Mouse (Mus musculus) liver, adult 2 months (tissue): ENCODE measurements at regions not wholly inside any gene's neighbourhood (a gene's known extent, or its start where the extent isn't known, plus 50 kb on each side); places are given as distances from the start of the nearest gene placed in this dataset.
A peak's percentile ranks its signal among the peaks of the same experiment; 100 is the strongest.

ENCODE experiments used
- DNase-seq: peaks from one replicate; pipeline ENCODE4 v3.0.0-alpha.2; 2011; ENCODE audit warnings: low read depth, low spot score; ENCODE audit errors: extremely low read depth
- H3K27ac ChIP-seq: fragments of 200-500 bp; replicated peaks from 2 replicates; pipeline ENCODE4 v1.5.1; 2012; ENCODE audit warnings: low read depth, mild to moderate bottlenecking, control low read depth, inconsistent platforms, low read length; ENCODE audit not compliant: insufficient read depth
- H3K27me3 ChIP-seq: fragments of 200-500 bp; 2 replicates; pipeline ENCODE4 v1.6.1; 2012; ENCODE audit warnings: mild to moderate bottlenecking, moderate library complexity, low read length, inconsistent platforms; ENCODE audit not compliant: control insufficient read depth, insufficient read depth
- H3K36me3 ChIP-seq: fragments of 200-500 bp; 2 replicates; pipeline ENCODE4 v1.6.1; 2012; ENCODE audit warnings: low read length, inconsistent platforms; ENCODE audit not compliant: control insufficient read depth, insufficient read depth
- H3K4me1 ChIP-seq: fragments of 200-500 bp; 2 replicates; pipeline ENCODE4 v1.6.1; 2011; ENCODE audit warnings: low read length; ENCODE audit not compliant: control insufficient read depth, insufficient read depth
- H3K4me3 ChIP-seq: fragments of 200-500 bp; 2 replicates; pipeline ENCODE4 v1.5.1; 2011; ENCODE audit warnings: low read depth, mild to moderate bottlenecking, control low read depth, low read length, moderate library complexity; ENCODE audit not compliant: insufficient read depth
- H3K79me2 ChIP-seq: fragments of 200-500 bp; 2 replicates; pipeline ENCODE4 v1.6.1; 2012; ENCODE audit warnings: inconsistent platforms, mild to moderate bottlenecking, low read length, moderate library complexity; ENCODE audit not compliant: control insufficient read depth, insufficient read depth
- H3K9ac ChIP-seq: fragments of 200-500 bp; 2 replicates; pipeline ENCODE4 v1.6.1; 2012; ENCODE audit warnings: low read depth, mild to moderate bottlenecking, control low read depth, inconsistent platforms, low read length
- CTCF ChIP-seq: fragments of 200-500 bp; IDR thresholded peaks from 2 replicates; pipeline ENCODE4 v1.5.1; 2011; ENCODE audit warnings: low read depth, low read length, control low read depth
- POLR2A ChIP-seq: fragments of 200-500 bp; IDR thresholded peaks from 2 replicates; pipeline ENCODE4 v1.6.1; 2011; ENCODE audit warnings: low read length, control low read depth; ENCODE audit not compliant: insufficient read depth; ENCODE audit errors: extremely low read depth
- WGBS: fragments of 180-500 bp; shearing (Covaris S2); methylation state at CpG from one replicate; pipeline ENCODE4 v1.1.7; 2018; 5-methylcytosine and 5-hydroxymethylcytosine counted together

GRCm38 (mm10) chr2:72763454-72763853 lies 216.8 kb downstream of the Sp3 start:
- Histone ChIP-seq H3K4me1 (no peaks in the 10 kb centered on the region; the same call in 1 of the 2 replicates), H3K79me2 (no peaks in the 10 kb centered on the region), H3K4me3 (no peak overlapping the region), H3K9ac (no peak overlapping the region), H3K27me3 (no peaks in the 10 kb centered on the region), H3K27ac (no peak overlapping the region), H3K36me3 (no peaks in the 10 kb centered on the region)
- 90% methylated on average over 5 of the region's 5 CpGs for WGBS
- no peak for TF ChIP-seq CTCF
- no peak for TF ChIP-seq POLR2A
- no peak for DNase-seq

DNA sequence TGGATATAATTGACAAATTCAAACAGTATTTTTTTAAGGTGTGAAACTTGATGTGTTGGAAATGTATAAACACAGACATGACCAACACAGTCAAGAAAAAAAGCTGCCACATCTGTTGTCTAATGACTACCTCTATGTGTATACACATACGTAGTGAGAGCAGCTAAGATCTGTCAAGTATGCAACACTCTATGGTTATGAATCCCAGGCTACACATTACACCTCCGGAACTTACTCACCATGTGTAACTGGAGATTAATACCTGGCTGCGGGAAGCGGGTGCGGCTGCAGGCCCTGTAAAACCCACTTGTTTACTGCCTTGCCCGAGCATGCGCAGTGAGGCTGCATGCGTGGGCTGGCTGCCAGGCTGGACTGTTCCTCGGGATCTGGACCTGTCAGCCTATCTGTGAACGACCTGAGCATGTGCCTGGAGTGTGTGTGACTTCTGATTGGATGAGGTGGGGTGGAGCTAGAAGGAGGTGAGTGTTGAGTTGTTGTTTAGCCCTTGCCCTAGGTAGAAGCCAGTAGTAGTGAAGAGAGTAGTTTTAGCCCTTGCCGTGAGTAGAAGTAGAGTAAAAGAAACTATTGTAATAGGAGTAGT lies 211.1 kb downstream of the Sp3 start:
- Histone ChIP-seq H3K9ac (no peak overlapping the region), H3K27ac (no peak overlapping the region; the same call in 1 of the 2 replicates), H3K27me3 (no peaks in the 10 kb centered on the region), H3K4me1 (peaks cover 3% of the 10 kb centered on the region), H3K79me2 (no peaks in the 10 kb centered on the region), H3K4me3 (no peak overlapping the region), H3K36me3 (no peaks in the 10 kb centered on the region)
- DNase-seq: peak; percentile 80
- TF ChIP-seq POLR2A: no peak
- TF ChIP-seq CTCF: no peak
- WGBS: 61% methylated on average over 11 of the region's 11 CpGs

DNA sequence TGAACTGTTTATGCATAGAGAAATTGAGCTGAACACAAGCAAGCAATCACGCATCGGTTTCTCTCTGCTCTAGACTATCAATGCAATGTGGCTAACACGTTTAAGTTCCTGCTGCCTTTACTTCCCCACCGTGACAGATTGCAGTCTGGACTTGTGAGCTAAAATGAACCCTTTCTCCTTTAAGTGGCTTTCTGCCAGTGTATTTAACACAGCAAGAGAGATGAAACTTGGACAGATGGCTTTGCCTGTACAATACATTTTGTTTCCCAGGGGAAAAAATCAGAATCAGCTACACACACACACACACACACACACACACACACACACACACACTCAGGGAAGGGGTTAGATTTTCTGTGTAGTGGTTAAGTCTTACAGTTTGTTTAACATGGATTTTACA lies 206.8 kb downstream of the Sp3 start:
- no peak overlapping the region for H3K27ac ChIP-seq
- TF ChIP-seq CTCF: no peak
- no peak for TF ChIP-seq POLR2A
- 92% methylated on average over 4 of the region's 4 CpGs for WGBS

DNA sequence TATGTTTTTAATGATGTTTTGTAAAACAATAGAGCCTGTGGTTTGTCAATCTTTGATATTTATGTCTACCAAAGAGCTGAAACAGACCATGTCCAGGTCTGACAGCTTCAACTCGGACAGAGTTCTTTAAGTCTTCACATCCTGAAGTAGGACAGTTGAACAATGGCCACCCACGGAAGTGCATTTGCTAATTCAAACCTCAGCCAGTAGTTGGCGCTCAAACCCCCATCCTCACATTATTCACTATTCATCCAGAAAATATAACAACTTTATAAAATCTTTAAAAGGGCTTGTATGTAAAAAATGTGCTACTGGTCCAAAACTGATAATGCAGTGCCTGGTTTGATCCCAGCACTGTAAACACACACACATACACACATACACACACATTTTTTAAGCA lies 202.9 kb downstream of the Sp3 start:
- DNase-seq: no peak
- Histone ChIP-seq H3K27me3 (no peaks in the 10 kb centered on the region), H3K9ac (no peak overlapping the region), H3K4me1 (no peaks in the 10 kb centered on the region), H3K27ac (no peak overlapping the region), H3K79me2 (no peaks in the 10 kb centered on the region), H3K4me3 (no peak overlapping the region), H3K36me3 (no peaks in the 10 kb centered on the region)
- TF ChIP-seq POLR2A: no peak
- TF ChIP-seq CTCF: peak; percentile 23; the same call in 1 of the 2 replicates
- WGBS: 76% methylated on average over 3 of the region's 3 CpGs

More for the DNA sequence above, 206.8 kb downstream of the Sp3 start:
- Histone ChIP-seq H3K4me3 (no peak overlapping the region), H3K9ac (no peak overlapping the region), H3K79me2 (no peaks in the 10 kb centered on the region), H3K36me3 (no peaks in the 10 kb centered on the region), H3K27me3 (no peaks in the 10 kb centered on the region), H3K4me1 (peaks cover 3% of the 10 kb centered on the region)
- no peak for DNase-seq

GRCm38 (mm10) chr2:72777806-72778510 lies 202.3 kb downstream of the Sp3 start:
- H3K79me2 ChIP-seq: no peaks in the 10 kb centered on the region
- no peak for DNase-seq
- WGBS: 94% methylated on average over 8 of the region's 8 CpGs
- H3K4me1 ChIP-seq: no peaks in the 10 kb centered on the region
- no peak for TF ChIP-seq POLR2A
- H3K36me3 ChIP-seq: no peaks in the 10 kb centered on the region
- no peak overlapping the region for H3K4me3 ChIP-seq
- no peak overlapping the region for H3K9ac ChIP-seq
- no peaks in the 10 kb centered on the region for H3K27me3 ChIP-seq
- no peak overlapping the region for H3K27ac ChIP-seq
